Mouse (Mus musculus) bone marrow, adult 2 months (tissue): ENCODE measurements around the gene Krtap5-3. TPM values are rescaled to one million over a fixed set of nuclear protein-coding genes. Genes with fewer than 3 reads are reported as not detected.
"Not testable (repeated sequence)": the region's sequence is repeated elsewhere in the genome, so short reads cannot be mapped to it uniquely, and the experiment has no call there.

Experiments
- H3K27ac ChIP-seq: fragments of 200-500 bp; 2 replicates; pipeline ENCODE4 v1.5.1; 2012; ENCODE audit warnings: low read depth, mild to moderate bottlenecking, control low read depth, inconsistent platforms, low read length; ENCODE audit not compliant: control insufficient read depth, poor library complexity, insufficient read depth
- H3K4me1 ChIP-seq: fragments of 200-500 bp; 2 replicates; pipeline ENCODE4 v1.6.1; 2011; ENCODE audit warnings: low read length; ENCODE audit not compliant: control insufficient read depth, insufficient read depth
- H3K4me3 ChIP-seq: fragments of 200-500 bp; replicated peaks from 2 replicates; pipeline ENCODE3; 2011; ENCODE audit warnings: mild to moderate bottlenecking, low read depth, low read length, control low read depth; ENCODE audit not compliant: control insufficient read depth
- CTCF ChIP-seq: fragments of 200-500 bp; IDR thresholded peaks from 2 replicates; pipeline ENCODE4 v1.5.1; 2011; ENCODE audit warnings: low read length, control low read depth; ENCODE audit not compliant: control insufficient read depth, insufficient read depth
- POLR2A ChIP-seq: fragments of 200-500 bp; IDR thresholded peaks from 2 replicates; pipeline ENCODE4 v1.6.1; 2011; ENCODE audit warnings: low read depth, mild to moderate bottlenecking, control low read depth, low read length, borderline replicate concordance; ENCODE audit not compliant: control insufficient read depth
- WGBS: fragments of 180-500 bp; shearing (Covaris S2); methylation state at CpG from one replicate; pipeline ENCODE4 v1.1.7; 2018; 5-methylcytosine and 5-hydroxymethylcytosine counted together
- polyA plus RNA-seq: library from polyadenylated mRNA; stranded (reverse); fragments of >200 nt; gene quantifications from 2 replicates; pipeline ENCODE4 v1.2.4, GENCODE M21; 2011; ENCODE audit warnings: low replicate concordance; ENCODE audit not compliant: missing spikeins, insufficient read depth, insufficient read length

Krtap5-3 gene
- polyA plus RNA-seq, 1 experiment, result not detected

- Histone ChIP-seq H3K4me1 (no peaks in the 10 kb centered on the region), H3K4me3 (no peak overlapping the region), H3K27ac (no peak overlapping the region)
- WGBS, result 48% methylated on average over 1 of the region's 1 CpGs
- TF ChIP-seq POLR2A, result no peak
- no peak for TF ChIP-seq CTCF
Observed at GRCm38 (mm10) chr7:142181021-142181420, 20.1 kb upstream of the Krtap5-3 start.

- 63% methylated on average over 2 of the region's 2 CpGs for WGBS
- TF ChIP-seq POLR2A, result no peak
- TF ChIP-seq CTCF, result no peak
- H3K27ac ChIP-seq, result no peak overlapping the region
Observed at GRCm38 (mm10) chr7:142188156-142188555, 13.0 kb upstream of the Krtap5-3 start.

GRCm38 (mm10) chr7:142190289-142190688, 10.9 kb upstream of the Krtap5-3 start, which contains the start of gene Gm10153:
Gene Gm10153, minus strand, starts transcription at chr7:142190389.
- WGBS, result 33% methylated on average over 2 of the region's 2 CpGs
- H3K4me1 ChIP-seq, result no peaks in the 10 kb centered on the region
- TF ChIP-seq POLR2A (no peak), CTCF (no peak)

More at GRCm38 (mm10) chr7:142188156-142188555, 13.0 kb upstream of the Krtap5-3 start:
- H3K4me3 ChIP-seq, result no peak overlapping the region
- no peaks in the 10 kb centered on the region for H3K4me1 ChIP-seq

GRCm38 (mm10) chr7:142198748-142199147, 2.4 kb upstream of the Krtap5-3 start:
- TF ChIP-seq POLR2A (no peak), CTCF (no peak)
- WGBS, result 64% methylated on average over 2 of the region's 2 CpGs
- no peak overlapping the region for H3K4me3 ChIP-seq
- no peaks in the 10 kb centered on the region for H3K4me1 ChIP-seq
- no peak overlapping the region for H3K27ac ChIP-seq

More at GRCm38 (mm10) chr7:142190289-142190688, 10.9 kb upstream of the Krtap5-3 start, which contains the start of gene Gm10153:
- Histone ChIP-seq H3K27ac (no peak within 1 kb of the TSS), H3K4me3 (no peak within 1 kb of the TSS)

- no peak overlapping the region for H3K4me3 ChIP-seq
- H3K4me1 ChIP-seq, result no peaks in the 10 kb centered on the region
- no peak overlapping the region for H3K27ac ChIP-seq
- TF ChIP-seq POLR2A (no peak), CTCF (no peak)
Observed at GRCm38 (mm10) chr7:142205488-142205887, 4.3 kb downstream of the Krtap5-3 start.

- 79% methylated on average over 5 of the region's 5 CpGs for WGBS
- H3K4me1 ChIP-seq, H3K27ac ChIP-seq, H3K4me3 ChIP-seq: not testable (repeated sequence)
Observed at GRCm38 (mm10) chr7:142206891-142207290, 5.7 kb downstream of the Krtap5-3 start.

- no peaks in the 10 kb centered on the region for H3K4me1 ChIP-seq
- H3K4me3 ChIP-seq, result no peak within 1 kb of the TSS
- TF ChIP-seq CTCF, result no peak
- TF ChIP-seq POLR2A, result no peak
- no peak within 1 kb of the TSS for H3K27ac ChIP-seq
- 53% methylated on average over 1 of the region's 1 CpGs for WGBS
Observed at GRCm38 (mm10) chr7:142211559-142211958, 10.4 kb downstream of the Krtap5-3 start, which contains the start of gene Gm7579. Gene Gm7579, plus strand, starts transcription at chr7:142211859.

GRCm38 (mm10) chr7:142212136-142212535, 11.0 kb downstream of the Krtap5-3 start:
- H3K4me3 ChIP-seq, H3K27ac ChIP-seq, H3K4me1 ChIP-seq: not testable (repeated sequence)
- 40% methylated on average over 1 of the region's 1 CpGs for WGBS

GRCm38 (mm10) chr7:142224518-142224917, 23.4 kb downstream of the Krtap5-3 start:
- no peaks in the 10 kb centered on the region for H3K4me1 ChIP-seq
- TF ChIP-seq POLR2A (no peak), CTCF (no peak)
- no peak overlapping the region for H3K4me3 ChIP-seq
- 47% methylated on average over 2 of the region's 2 CpGs for whole genome bisulfite sequencing
- no peak overlapping the region for H3K27ac ChIP-seq

GRCm38 (mm10) chr7:142229871-142230270, 28.7 kb downstream of the Krtap5-3 start, which contains the start of gene Krtap5-5:
Gene Krtap5-5, minus strand, starts transcription at chr7:142229971.
- WGBS, result 56% methylated on average over 3 of the region's 3 CpGs
- not testable (repeated sequence) for H3K4me3 ChIP-seq, H3K4me1 ChIP-seq, H3K27ac ChIP-seq
